Mouse (Mus musculus): Measurements from ENCODE around the gene Prickle4. TPM values are rescaled to one million over a fixed set of nuclear protein-coding genes. Genes with fewer than 3 reads are reported as not detected.
"Not testable (repeated sequence)": the region's sequence is repeated elsewhere in the genome, so short reads cannot be mapped to it uniquely, and the experiment has no call there.

Prickle4 gene
- total and polyA plus RNA-seq, 3 experiments = 3.4 TPM; not detected in 2

- H3K27me3 ChIP-seq (ENCODE audit: insufficient read depth, low read length) = no peaks in the 10 kb centered on the region
- no peak for DNase-seq (ENCODE audit: low spot score)
- no peak overlapping the region for H3K4me3 ChIP-seq (ENCODE audit: low read depth, low read length)
- H3K36me3 ChIP-seq (replicated peaks) = peaks cover 55% of the 10 kb centered on the region
- TF ChIP-seq CTCF (IDR thresholded peaks at IDR 0.05; ENCODE audit: low read depth, low read length) = no peak
- no peaks in the 10 kb centered on the region for H3K4me1 ChIP-seq (ENCODE audit: insufficient read depth, low read depth, low read length)
- no peaks in the 10 kb centered on the region for H3K9me3 ChIP-seq (replicated peaks)
- ATAC-seq (ENCODE audit: extremely low read depth, insufficient number of reproducible peaks, low FRiP score, poor library complexity, severe bottlenecking) = no peak
These were observed 25.4 kb downstream of the Prickle4 start for GRCm38 (mm10) chr17:47669166-47669565.

GRCm38 (mm10) chr17:47664474-47664873 lies 30.1 kb downstream of the Prickle4 start:
- H3K4me1 ChIP-seq (ENCODE audit: insufficient read depth, low read depth, low read length) = no peaks in the 10 kb centered on the region
- no peaks in the 10 kb centered on the region for H3K27me3 ChIP-seq (ENCODE audit: insufficient read depth, low read length)
- DNase-seq (ENCODE audit: low spot score) = no peak
- no peak overlapping the region for H3K4me3 ChIP-seq (ENCODE audit: low read depth, low read length)
- no peak for TF ChIP-seq GATA1 (IDR thresholded peaks at IDR 0.05; ENCODE audit: borderline replicate concordance, low read length)
- no peak for TF ChIP-seq POLR2AphosphoS5 (IDR thresholded peaks at IDR 0.05; ENCODE audit: insufficient replicate concordance, low read depth, low read length)
- no peak for TF ChIP-seq GATA2 (IDR thresholded peaks at IDR 0.05; ENCODE audit: borderline replicate concordance, low read depth, low read length)
- TF ChIP-seq TAL1 (conservative IDR thresholded peaks at IDR 0.05; ENCODE audit: low read depth, low read length) = no peak
- TF ChIP-seq CTCF (IDR thresholded peaks at IDR 0.05; ENCODE audit: low read depth, low read length) = no peak
- H3K36me3 ChIP-seq (replicated peaks) = peaks cover 50% of the 10 kb centered on the region
- no peaks in the 10 kb centered on the region for H3K9me3 ChIP-seq (replicated peaks)
- no peak for ATAC-seq (ENCODE audit: extremely low read depth, insufficient number of reproducible peaks, low FRiP score, poor library complexity, severe bottlenecking)

- Histone ChIP-seq H3K9me3 (replicated peaks) (no peaks in the 10 kb centered on the region), H3K27me3 (ENCODE audit: insufficient read depth, low read length) (no peaks in the 10 kb centered on the region), H3K4me3 (ENCODE audit: low read depth, low read length) (no peak overlapping the region), H3K4me1 (ENCODE audit: insufficient read depth, low read depth, low read length) (no peaks in the 10 kb centered on the region; the same call in 1 of the 2 replicates), H3K36me3 (replicated peaks) (peaks cover 59% of the 10 kb centered on the region)
- TF ChIP-seq TAL1 (conservative IDR thresholded peaks at IDR 0.05; ENCODE audit: low read depth, low read length) = no peak
- no peak for TF ChIP-seq POLR2AphosphoS5 (IDR thresholded peaks at IDR 0.05; ENCODE audit: insufficient replicate concordance, low read depth, low read length)
- TF ChIP-seq GATA1 (IDR thresholded peaks at IDR 0.05; ENCODE audit: borderline replicate concordance, low read length) = no peak
- no peak for TF ChIP-seq CTCF (IDR thresholded peaks at IDR 0.05; ENCODE audit: low read depth, low read length)
- TF ChIP-seq GATA2 (IDR thresholded peaks at IDR 0.05; ENCODE audit: borderline replicate concordance, low read depth, low read length) = no peak
- DNase-seq (ENCODE audit: low spot score) (no peak), ATAC-seq (ENCODE audit: extremely low read depth, insufficient number of reproducible peaks, low FRiP score, poor library complexity, severe bottlenecking) (no peak)
These were observed 31.4 kb downstream of the Prickle4 start for GRCm38 (mm10) chr17:47663009-47663713.

GRCm38 (mm10) chr17:47658741-47659243 lies 35.7 kb downstream of the Prickle4 start:
- no peak for ATAC-seq (ENCODE audit: extremely low read depth, insufficient number of reproducible peaks, low FRiP score, poor library complexity, severe bottlenecking)
- TF ChIP-seq CTCF (IDR thresholded peaks at IDR 0.05; ENCODE audit: low read depth, low read length) = no peak
- TF ChIP-seq GATA1 (IDR thresholded peaks at IDR 0.05; ENCODE audit: borderline replicate concordance, low read length) = no peak
- TF ChIP-seq TAL1 (conservative IDR thresholded peaks at IDR 0.05; ENCODE audit: low read depth, low read length) = no peak
- TF ChIP-seq GATA2 (IDR thresholded peaks at IDR 0.05; ENCODE audit: borderline replicate concordance, low read depth, low read length) = no peak
- no peak for TF ChIP-seq POLR2AphosphoS5 (IDR thresholded peaks at IDR 0.05; ENCODE audit: insufficient replicate concordance, low read depth, low read length)

GRCm38 (mm10) chr17:47657901-47658300 lies 36.6 kb downstream of the Prickle4 start:
- Histone ChIP-seq H3K36me3 (replicated peaks) (peaks cover 51% of the 10 kb centered on the region), H3K4me3 (ENCODE audit: low read depth, low read length) (no peak overlapping the region), H3K27me3 (ENCODE audit: insufficient read depth, low read length) (no peaks in the 10 kb centered on the region), H3K9me3 (replicated peaks) (no peaks in the 10 kb centered on the region), H3K4me1 (ENCODE audit: insufficient read depth, low read depth, low read length) (no peaks in the 10 kb centered on the region; the same call in 1 of the 2 replicates)
- TF ChIP-seq CTCF (IDR thresholded peaks at IDR 0.05; ENCODE audit: low read depth, low read length) = no peak
- TF ChIP-seq TAL1 (conservative IDR thresholded peaks at IDR 0.05; ENCODE audit: low read depth, low read length) = no peak
- TF ChIP-seq GATA1 (IDR thresholded peaks at IDR 0.05; ENCODE audit: borderline replicate concordance, low read length) = no peak
- no peak for TF ChIP-seq POLR2AphosphoS5 (IDR thresholded peaks at IDR 0.05; ENCODE audit: insufficient replicate concordance, low read depth, low read length)
- no peak for TF ChIP-seq GATA2 (IDR thresholded peaks at IDR 0.05; ENCODE audit: borderline replicate concordance, low read depth, low read length)
- ATAC-seq (ENCODE audit: extremely low read depth, insufficient number of reproducible peaks, low FRiP score, poor library complexity, severe bottlenecking) (no peak), DNase-seq (ENCODE audit: low spot score) (no peak)

More at GRCm38 (mm10) chr17:47658741-47659243, 35.7 kb downstream of the Prickle4 start:
- no peaks in the 10 kb centered on the region; the same call in 1 of the 2 replicates for H3K4me1 ChIP-seq (ENCODE audit: insufficient read depth, low read depth, low read length)
- no peak overlapping the region for H3K4me3 ChIP-seq (ENCODE audit: low read depth, low read length)
- H3K27me3 ChIP-seq (ENCODE audit: insufficient read depth, low read length) = no peaks in the 10 kb centered on the region
- DNase-seq (ENCODE audit: low spot score) = no peak
- H3K9me3 ChIP-seq (replicated peaks) = no peaks in the 10 kb centered on the region
- H3K36me3 ChIP-seq (replicated peaks) = peaks cover 52% of the 10 kb centered on the region

- H3K36me3 ChIP-seq (replicated peaks) = peaks cover 47% of the 10 kb centered on the region
- no peaks in the 10 kb centered on the region for H3K27me3 ChIP-seq (ENCODE audit: insufficient read depth, low read length)
- no peaks in the 10 kb centered on the region; the same call in 1 of the 2 replicates for H3K4me1 ChIP-seq (ENCODE audit: insufficient read depth, low read depth, low read length)
- no peaks in the 10 kb centered on the region for H3K9me3 ChIP-seq (replicated peaks)
- H3K4me3 ChIP-seq (ENCODE audit: low read depth, low read length) = no peak overlapping the region
- no peak for TF ChIP-seq CTCF (IDR thresholded peaks at IDR 0.05; ENCODE audit: low read depth, low read length)
- no peak for TF ChIP-seq POLR2AphosphoS5 (IDR thresholded peaks at IDR 0.05; ENCODE audit: insufficient replicate concordance, low read depth, low read length)
- TF ChIP-seq GATA1 (IDR thresholded peaks at IDR 0.05; ENCODE audit: borderline replicate concordance, low read length) = no peak
- no peak for TF ChIP-seq GATA2 (IDR thresholded peaks at IDR 0.05; ENCODE audit: borderline replicate concordance, low read depth, low read length)
- TF ChIP-seq TAL1 (conservative IDR thresholded peaks at IDR 0.05; ENCODE audit: low read depth, low read length) = no peak
- no peak for ATAC-seq (ENCODE audit: extremely low read depth, insufficient number of reproducible peaks, low FRiP score, poor library complexity, severe bottlenecking)
- no peak for DNase-seq (ENCODE audit: low spot score)
These were observed 38.8 kb downstream of the Prickle4 start for GRCm38 (mm10) chr17:47655697-47656096.

GRCm38 (mm10) chr17:47654346-47654745 lies 40.2 kb downstream of the Prickle4 start:
- H3K4me1 ChIP-seq (ENCODE audit: insufficient read depth, low read depth, low read length) = not testable (repeated sequence)

More at GRCm38 (mm10) chr17:47654346-47654745, 40.2 kb downstream of the Prickle4 start:
- H3K9me3 ChIP-seq (replicated peaks); DNase-seq (ENCODE audit: low spot score); H3K4me3 ChIP-seq (ENCODE audit: low read depth, low read length); ATAC-seq (ENCODE audit: extremely low read depth, insufficient number of reproducible peaks, low FRiP score, poor library complexity, severe bottlenecking); H3K27me3 ChIP-seq (ENCODE audit: insufficient read depth, low read length): not testable (repeated sequence)
- H3K36me3 ChIP-seq (replicated peaks) = peaks cover 48% of the 10 kb centered on the region

Data from G1E (cell line).